Mouse (Mus musculus): ENCODE data around the gene Dctd. TPM values are rescaled to one million over a fixed set of nuclear protein-coding genes. Genes with fewer than 3 reads are reported as not detected.
"Not testable (repeated sequence)": the region's sequence is repeated elsewhere in the genome, so short reads cannot be mapped to it uniquely, and the experiment has no call there.

Dctd gene
- total RNA-seq, 4 experiments from 2014 or later = 6.3 to 7.7 (median 7.1) TPM

- DNase-seq (ENCODE audit: low spot score in 2 of 2) = no peak
Measured at GRCm38 (mm10) chr8:48141023-48141422, 42.1 kb downstream of the Dctd start.

- DNase-seq (ENCODE audit: low spot score in 2 of 2) = no peak
Measured at GRCm38 (mm10) chr8:48145766-48146165, 46.9 kb downstream of the Dctd start.

GRCm38 (mm10) chr8:48146449-48146848 lies 47.6 kb downstream of the Dctd start:
- peak; percentile 45 to 49 for DNase-seq (ENCODE audit: low spot score in 2 of 2)

- no peak for DNase-seq (ENCODE audit: low spot score in 2 of 2)
Measured at GRCm38 (mm10) chr8:48152062-48152738, 53.3 kb downstream of the Dctd start.

GRCm38 (mm10) chr8:48153360-48154121 lies 54.6 kb downstream of the Dctd start:
- DNase-seq (ENCODE audit: low spot score in 2 of 2) = peak; percentile 64 to 68

- no peak for DNase-seq (ENCODE audit: low spot score in 2 of 2)
Measured at GRCm38 (mm10) chr8:48157718-48158117, 58.8 kb downstream of the Dctd start.

GRCm38 (mm10) chr8:48158560-48159217 lies 59.8 kb downstream of the Dctd start:
- DNase-seq (ENCODE audit: low spot score in 2 of 2) = no peak

- DNase-seq (ENCODE audit: low spot score in 2 of 2) = no peak
Measured at GRCm38 (mm10) chr8:48177406-48177805, 78.5 kb downstream of the Dctd start.

GRCm38 (mm10) chr8:48177876-48178275 lies 79.0 kb downstream of the Dctd start:
- DNase-seq (ENCODE audit: low spot score in 2 of 2) = no peak

GRCm38 (mm10) chr8:48178993-48179392 lies 80.1 kb downstream of the Dctd start:
- DNase-seq (ENCODE audit: low spot score in 2 of 2) = no peak

- not testable (repeated sequence) for DNase-seq (ENCODE audit: low spot score in 2 of 2)
Measured at GRCm38 (mm10) chr8:48180146-48180545, 81.3 kb downstream of the Dctd start.

GRCm38 (mm10) chr8:48181000-48181399 lies 82.1 kb downstream of the Dctd start:
- no peak for DNase-seq (ENCODE audit: low spot score in 2 of 2)

GRCm38 (mm10) chr8:48183758-48184157 lies 84.9 kb downstream of the Dctd start:
- no peak for DNase-seq (ENCODE audit: low spot score in 2 of 2)

GRCm38 (mm10) chr8:48188586-48188985 lies 89.7 kb downstream of the Dctd start:
- no peak for DNase-seq (ENCODE audit: low spot score in 2 of 2)

GRCm38 (mm10) chr8:48195971-48196370 lies 97.1 kb downstream of the Dctd start:
- DNase-seq (ENCODE audit: low spot score in 2 of 2) = no peak

- DNase-seq (ENCODE audit: low spot score in 2 of 2) = no peak
Measured at GRCm38 (mm10) chr8:48199171-48199570, 100.3 kb downstream of the Dctd start.

GRCm38 (mm10) chr8:48202632-48203031 lies 103.7 kb downstream of the Dctd start:
- DNase-seq (ENCODE audit: low spot score in 2 of 2) = no peak

Other genes starting within 250 kb of the Dctd start
- 10 to 100 TPM; 23.4 to 25.9 (median 24.6) TPM for gene Wwc2, start 108.2 kb upstream of the Dctd start, total RNA-seq (2022)